Mouse (Mus musculus) liver, embryonic 11.5 days (tissue): Measurements from ENCODE around the gene Chpf2. TPM values are rescaled to one million over a fixed set of nuclear protein-coding genes. Genes with fewer than 3 reads are reported as not detected.
A peak's percentile ranks its signal among the peaks of the same experiment; 100 is the strongest.

Source experiments
- ATAC-seq: fragments of 200-750 bp; cut with Nextera tagmentation; replicated peaks from 2 replicates; pipeline ENCODE4 v1.8.0; 2017; ENCODE audit warnings: moderate number of reproducible peaks, mild to moderate bottlenecking, moderate TSS enrichment, moderate library complexity; ENCODE audit not compliant: low FRiP score
- DNase-seq: peaks from one replicate; pipeline ENCODE4 v3.0.0-alpha.2; 2017; ENCODE audit warnings: low spot score
- H3K27ac ChIP-seq: fragments of 300-500 bp; sonication (generic); 2 replicates; pipeline ENCODE4 v1.5.1; 2014; ENCODE audit warnings: mild to moderate bottlenecking, low read depth, low read length, control low read depth
- H3K27me3 ChIP-seq: fragments of 300-500 bp; sonication (generic); replicated peaks from 2 replicates; pipeline ENCODE4 v1.6.1; 2014; ENCODE audit warnings: low read length, mixed read lengths; ENCODE audit not compliant: control insufficient read depth, insufficient read depth
- H3K36me3 ChIP-seq: fragments of 300-500 bp; sonication (generic); 2 replicates; pipeline ENCODE4 v1.6.1; 2014; ENCODE audit warnings: mild to moderate bottlenecking, low read length, moderate library complexity, mixed read lengths; ENCODE audit not compliant: control insufficient read depth, insufficient read depth
- H3K4me1 ChIP-seq: fragments of 300-500 bp; sonication (generic); replicated peaks from 2 replicates; pipeline ENCODE4 v1.6.1; 2014; ENCODE audit warnings: low read length, mixed read lengths; ENCODE audit not compliant: control insufficient read depth, insufficient read depth
- H3K4me2 ChIP-seq: fragments of 300-500 bp; sonication (generic); 2 replicates; pipeline ENCODE4 v1.6.1; 2014; ENCODE audit warnings: mild to moderate bottlenecking, control low read depth, moderate library complexity
- H3K4me3 ChIP-seq: fragments of 300-500 bp; sonication (generic); 2 replicates; pipeline ENCODE4 v1.5.1; 2014; ENCODE audit warnings: low read depth, low read length, control low read depth
- H3K9ac ChIP-seq: fragments of 300-500 bp; sonication (generic); 2 replicates; pipeline ENCODE4 v1.6.1; 2014; ENCODE audit warnings: low read depth, low read length, control low read depth
- H3K9me3 ChIP-seq: fragments of 300-500 bp; sonication (generic); 2 replicates; pipeline ENCODE4 v1.6.1; 2016; ENCODE audit warnings: low read length, inconsistent platforms, mixed read lengths; ENCODE audit not compliant: control insufficient read depth
- WGBS: fragments of 180-500 bp; shearing (Covaris S2); extraction: QIAGEN DNeasy Blood & Tissue Kit; methylation state at CpG from one replicate; pipeline ENCODE4 v1.1.7; 2014; 5-methylcytosine and 5-hydroxymethylcytosine counted together
- polyA plus RNA-seq: library from polyadenylated mRNA; unstranded; fragments of >200 nt; fragmentation: Nextera tagmentation; extraction: Ambion mirVana; gene quantifications from 2 replicates; pipeline ENCODE4 v1.2.1, GENCODE M21; 2014

Chpf2 gene
- 14.6 TPM in 2 replicates for polyA plus RNA-seq

DNA sequence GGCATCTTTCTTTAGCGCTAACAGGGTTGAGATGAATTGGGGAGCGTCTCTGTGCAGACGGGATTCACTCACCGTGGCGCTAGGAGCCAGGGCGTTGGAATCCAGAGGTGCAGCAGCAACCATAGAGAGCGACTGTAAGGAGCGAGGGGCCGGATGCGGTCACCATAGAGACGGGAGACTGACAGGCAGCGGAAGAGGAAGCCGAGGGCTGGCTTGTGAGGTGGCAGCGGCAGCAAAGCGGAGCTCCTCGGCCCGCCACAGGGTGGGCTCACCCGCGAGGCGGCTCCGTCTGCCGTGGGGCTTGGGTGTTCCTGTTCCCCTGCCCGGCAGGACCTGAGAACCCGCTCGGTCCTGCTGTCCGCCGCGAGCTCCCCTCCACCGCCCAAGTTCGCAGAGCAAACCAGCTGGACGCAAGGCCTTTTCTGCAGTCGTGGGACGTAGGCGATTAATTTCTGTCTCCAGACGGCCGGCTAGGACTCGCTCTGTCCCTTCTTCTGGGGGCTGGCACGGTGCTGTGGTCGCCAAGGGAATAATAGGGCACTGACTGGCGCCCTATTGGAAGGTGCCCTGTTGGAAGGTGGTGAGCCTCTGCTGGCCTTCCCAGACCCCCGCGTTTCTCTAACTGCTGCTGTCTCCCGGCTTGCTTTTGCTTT, at the start of gene Chpf2:
Gene Chpf2, plus strand, starts transcription at position 195 of the 653 bp plus-strand sequence.
- Histone ChIP-seq H3K4me1 (peaks cover 28% of the 10 kb centered on the region), H3K9me3 (no peaks in the 10 kb centered on the region), H3K36me3 (0 out of 2 replicates have a peak, but pooled peaks cover 6% of the 10 kb centered on the region), H3K27ac (peak within 1 kb of the TSS; percentile 58), H3K4me3 (peak within 1 kb of the TSS; percentile 70), H3K9ac (peak within 1 kb of the TSS; percentile 70), H3K4me2 (peak within 1 kb of the TSS; percentile 86), H3K27me3 (no peaks in the 10 kb centered on the region)
- ATAC-seq (peak; percentile 90), DNase-seq (peak; percentile 84)
- WGBS = under 1% methylated on average over 43 of the region's 43 CpGs

- Histone ChIP-seq H3K4me1 (peaks cover 8% of the 10 kb centered on the region; the same call in 1 of the 2 replicates), H3K36me3 (no peaks in the 10 kb centered on the region), H3K4me2 (no peak overlapping the region), H3K4me3 (no peak overlapping the region), H3K9me3 (no peaks in the 10 kb centered on the region), H3K27me3 (peaks cover 32% of the 10 kb centered on the region), H3K27ac (no peak overlapping the region), H3K9ac (no peak overlapping the region)
- WGBS = 68% methylated on average over 16 of the region's 16 CpGs
- ATAC-seq (no peak), DNase-seq (no peak)
Measured at GRCm38 (mm10) chr5:24537618-24538017, 48.9 kb upstream of the Chpf2 start.

- ATAC-seq (no peak), DNase-seq (no peak)
- no peak overlapping the region for H3K4me3 ChIP-seq
- no peak overlapping the region for H3K4me2 ChIP-seq
- H3K27ac ChIP-seq = no peak overlapping the region
- peaks cover 8% of the 10 kb centered on the region; the same call in 1 of the 2 replicates for H3K4me1 ChIP-seq
- no peak overlapping the region for H3K9ac ChIP-seq
- H3K27me3 ChIP-seq = peaks cover 22% of the 10 kb centered on the region
- no peaks in the 10 kb centered on the region for H3K36me3 ChIP-seq
- no peaks in the 10 kb centered on the region for H3K9me3 ChIP-seq
- WGBS = 82% methylated on average over 22 of the region's 22 CpGs
Measured at GRCm38 (mm10) chr5:24539571-24540296, 46.8 kb upstream of the Chpf2 start.

DNA sequence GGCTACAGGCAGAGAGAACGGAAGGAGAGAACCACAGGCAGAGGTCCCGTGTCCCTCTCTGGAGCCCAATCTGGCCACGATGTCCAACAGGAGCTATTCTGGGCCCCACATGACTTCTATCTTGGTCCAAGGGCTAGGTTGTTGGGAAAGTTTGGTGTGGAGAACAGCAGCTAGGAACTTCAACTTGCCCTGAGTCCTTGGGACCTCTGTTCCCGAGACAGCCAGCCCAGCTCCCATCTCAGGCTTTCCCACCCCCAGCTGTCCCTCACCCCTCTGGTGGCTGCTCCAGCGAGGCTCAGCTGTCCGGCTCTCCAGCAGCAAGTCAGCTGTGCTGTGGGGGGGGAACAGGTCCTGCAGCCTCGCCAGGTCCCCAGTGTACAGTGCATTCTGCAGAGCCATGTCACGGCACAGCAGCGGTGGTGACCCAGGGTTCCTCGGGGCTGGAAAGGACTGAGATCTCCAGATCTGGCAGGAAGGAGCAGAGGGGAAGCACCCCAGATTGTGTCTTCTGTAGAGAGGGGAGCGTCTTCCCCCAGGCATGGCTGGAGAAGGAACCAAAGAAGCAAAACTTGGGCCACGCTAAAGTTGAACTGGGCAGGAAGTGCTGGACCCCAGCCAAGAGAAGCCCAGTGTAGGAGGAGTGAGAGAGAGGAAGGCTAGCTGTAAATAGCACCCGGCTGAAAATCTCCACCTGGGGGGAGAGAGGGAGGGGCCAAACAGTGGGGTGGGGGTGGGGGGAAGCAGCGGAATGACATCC, 46.0 kb upstream of the Chpf2 start, which contains the start of gene Asb10:
Gene Asb10, minus strand, starts transcription at position 592 of the 757 bp plus-strand sequence.
- H3K4me2 ChIP-seq = peak within 1 kb of the TSS; percentile 39
- H3K27ac ChIP-seq = no peak within 1 kb of the TSS
- H3K4me3 ChIP-seq = no peak within 1 kb of the TSS
- H3K36me3 ChIP-seq = no peaks in the 10 kb centered on the region
- peaks cover 22% of the 10 kb centered on the region for H3K27me3 ChIP-seq
- H3K9ac ChIP-seq = no peak within 1 kb of the TSS
- no peaks in the 10 kb centered on the region for H3K9me3 ChIP-seq
- 21% methylated on average over 14 of the region's 14 CpGs for WGBS
- no peak for DNase-seq
- peaks cover 8% of the 10 kb centered on the region; the same call in 1 of the 2 replicates for H3K4me1 ChIP-seq
- no peak for ATAC-seq

DNA sequence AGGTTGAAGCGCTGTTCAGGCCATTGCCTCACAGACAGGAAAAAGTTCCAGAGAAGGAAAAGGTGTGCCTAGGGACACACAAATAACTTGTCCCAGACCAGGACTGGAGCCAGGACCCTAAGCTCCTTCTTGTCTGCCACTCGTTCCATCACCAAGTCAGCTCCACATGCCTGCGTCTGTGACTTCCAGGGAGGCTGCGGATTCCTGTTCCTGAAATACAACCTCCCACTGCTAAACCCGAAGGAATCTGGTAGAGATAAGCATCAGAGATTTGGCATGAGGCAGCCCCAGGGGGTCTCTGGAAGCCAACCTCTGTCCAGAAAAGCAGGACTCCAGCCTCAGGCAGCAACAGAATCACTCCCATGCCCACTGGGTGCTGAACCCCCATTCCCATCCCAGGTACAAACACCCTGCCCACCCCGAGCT, 45.4 kb upstream of the Chpf2 start:
- H3K4me1 ChIP-seq = peaks cover 8% of the 10 kb centered on the region; the same call in 1 of the 2 replicates
- H3K36me3 ChIP-seq = no peaks in the 10 kb centered on the region
- no peak overlapping the region for H3K4me3 ChIP-seq
- no peak overlapping the region for H3K9ac ChIP-seq
- DNase-seq (no peak), ATAC-seq (no peak)
- peaks cover 22% of the 10 kb centered on the region for H3K27me3 ChIP-seq
- H3K4me2 ChIP-seq = peak overlapping the region; percentile 39
- 20% methylated on average over 6 of the region's 6 CpGs for WGBS
- H3K27ac ChIP-seq = no peak overlapping the region
- H3K9me3 ChIP-seq = no peaks in the 10 kb centered on the region

GRCm38 (mm10) chr5:24542643-24543042, 43.9 kb upstream of the Chpf2 start:
- Histone ChIP-seq H3K9ac (no peak overlapping the region), H3K36me3 (no peaks in the 10 kb centered on the region), H3K4me3 (no peak overlapping the region), H3K4me1 (peaks cover 8% of the 10 kb centered on the region; the same call in 1 of the 2 replicates), H3K4me2 (no peak overlapping the region), H3K9me3 (no peaks in the 10 kb centered on the region), H3K27me3 (peaks cover 14% of the 10 kb centered on the region), H3K27ac (no peak overlapping the region)
- WGBS = 67% methylated on average over 7 of the region's 7 CpGs
- ATAC-seq (no peak), DNase-seq (no peak)

- H3K4me3 ChIP-seq = no peak overlapping the region
- no peaks in the 10 kb centered on the region for H3K36me3 ChIP-seq
- no peak overlapping the region for H3K27ac ChIP-seq
- ATAC-seq (no peak), DNase-seq (no peak)
- WGBS = 27% methylated on average over 26 of the region's 26 CpGs
- H3K27me3 ChIP-seq = peaks cover 28% of the 10 kb centered on the region
- no peak overlapping the region for H3K9ac ChIP-seq
- H3K4me2 ChIP-seq = peak overlapping the region; percentile 24; the same call in 1 of the 2 replicates
- H3K4me1 ChIP-seq = no peaks in the 10 kb centered on the region
- no peaks in the 10 kb centered on the region for H3K9me3 ChIP-seq
Measured at GRCm38 (mm10) chr5:24550598-24551316, 35.8 kb upstream of the Chpf2 start.

DNA sequence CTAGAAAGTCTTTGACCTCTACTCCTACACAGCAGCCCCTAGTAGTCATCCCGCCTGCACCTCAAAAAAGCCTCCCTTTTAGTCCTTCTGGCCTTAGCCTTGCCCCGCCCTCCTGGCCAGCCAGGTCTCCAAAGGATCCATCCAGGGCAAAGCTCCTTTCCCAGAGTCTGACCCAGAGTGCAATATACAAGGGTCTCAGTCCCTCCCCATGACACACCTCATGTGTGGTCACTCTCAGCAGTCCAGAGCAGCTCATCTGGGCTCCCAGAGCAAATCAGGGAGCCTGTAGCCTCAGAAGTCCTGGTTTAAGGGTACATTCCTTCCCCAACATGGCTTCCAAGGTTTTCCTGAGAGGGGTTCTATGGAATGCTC, 35.2 kb upstream of the Chpf2 start:
- no peak overlapping the region for H3K4me3 ChIP-seq
- H3K9me3 ChIP-seq = no peaks in the 10 kb centered on the region
- no peak overlapping the region for H3K27ac ChIP-seq
- WGBS = 35% methylated on average over 2 of the region's 2 CpGs
- peaks cover 28% of the 10 kb centered on the region for H3K27me3 ChIP-seq
- no peaks in the 10 kb centered on the region for H3K4me1 ChIP-seq
- H3K36me3 ChIP-seq = no peaks in the 10 kb centered on the region
- ATAC-seq = no peak
- no peak for DNase-seq
- H3K4me2 ChIP-seq = peak overlapping the region; percentile 24; the same call in 1 of the 2 replicates
- H3K9ac ChIP-seq = no peak overlapping the region
